Mouse (Mus musculus) ES-CJ7 (cell line): ENCODE data around the gene 1700088E04Rik.

ENCODE experiments used
- DNase-seq: peaks from one replicate; pipeline ENCODE4 v3.0.0; 2011; ENCODE audit warnings: low read depth, low spot score

1700088E04Rik gene

DNA sequence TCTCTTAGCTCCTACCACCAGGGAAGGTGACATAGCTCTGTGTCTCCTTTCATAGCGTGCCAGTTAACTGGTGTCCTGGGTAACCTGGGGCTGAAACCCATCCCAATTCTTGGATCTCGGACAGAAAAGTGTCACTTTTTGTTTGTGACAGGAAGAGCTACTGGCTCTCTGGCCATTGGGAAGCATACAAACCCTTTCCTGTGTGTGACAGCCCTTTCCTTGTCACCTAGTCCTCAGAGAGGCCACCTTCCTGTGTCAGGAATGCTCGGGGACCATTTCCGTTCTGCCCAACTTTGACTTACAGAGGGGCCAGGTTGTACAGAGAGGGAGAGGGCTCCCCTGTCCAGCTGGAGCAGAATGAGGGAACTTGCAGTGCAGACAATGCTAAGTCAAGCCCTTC, 41.6 kb downstream of the 1700088E04Rik start:
- no peak for DNase-seq

DNA sequence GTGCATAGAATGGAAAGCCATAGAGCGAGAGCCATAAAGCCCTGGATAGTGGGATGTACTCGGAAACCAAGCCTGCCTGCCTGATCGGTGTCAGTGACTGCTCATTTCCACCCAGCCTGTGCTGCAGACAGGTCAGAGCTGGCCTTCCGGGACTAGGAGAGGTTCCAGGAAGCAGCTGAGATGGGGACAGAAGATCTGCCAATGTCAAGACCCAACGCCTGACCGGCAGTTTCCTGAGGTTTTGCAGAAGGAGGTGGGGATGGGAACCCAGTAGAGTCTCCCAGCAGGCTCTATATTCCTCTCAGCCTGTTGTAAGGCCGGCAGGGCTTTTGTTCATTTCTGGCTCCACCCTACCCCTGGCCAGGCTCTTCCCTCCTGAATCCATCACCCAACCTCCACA, 42.2 kb downstream of the 1700088E04Rik start:
- DNase-seq: no peak

DNA sequence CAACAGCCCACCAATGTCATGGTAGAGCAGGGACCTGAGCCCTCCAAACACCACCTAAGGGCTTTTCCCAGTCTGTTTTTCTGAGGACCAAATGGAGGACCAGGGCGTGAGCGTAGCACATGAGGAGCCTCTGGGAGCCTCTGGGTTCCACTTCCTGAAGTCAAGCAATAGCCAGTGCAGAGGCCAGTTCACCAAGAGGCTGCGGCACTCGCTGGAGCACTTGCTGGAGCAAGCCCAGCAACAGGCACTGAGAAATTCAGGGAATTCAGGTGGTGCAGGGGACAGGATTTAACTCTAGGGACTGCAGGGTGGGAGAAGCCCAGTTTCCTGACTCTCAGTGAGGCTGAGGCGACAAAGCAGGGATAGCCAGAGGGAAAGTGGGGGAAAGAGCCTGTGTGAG, 42.8 kb downstream of the 1700088E04Rik start:
- DNase-seq: no peak

GRCm38 (mm10) chr15:79097611-79098025, 43.4 kb downstream of the 1700088E04Rik start:
- DNase-seq: no peak

- no peak for DNase-seq
Observed at GRCm38 (mm10) chr15:79097135-79097534, 43.9 kb downstream of the 1700088E04Rik start.

- DNase-seq: no peak
Observed at GRCm38 (mm10) chr15:79096556-79096955, 44.5 kb downstream of the 1700088E04Rik start.

DNA sequence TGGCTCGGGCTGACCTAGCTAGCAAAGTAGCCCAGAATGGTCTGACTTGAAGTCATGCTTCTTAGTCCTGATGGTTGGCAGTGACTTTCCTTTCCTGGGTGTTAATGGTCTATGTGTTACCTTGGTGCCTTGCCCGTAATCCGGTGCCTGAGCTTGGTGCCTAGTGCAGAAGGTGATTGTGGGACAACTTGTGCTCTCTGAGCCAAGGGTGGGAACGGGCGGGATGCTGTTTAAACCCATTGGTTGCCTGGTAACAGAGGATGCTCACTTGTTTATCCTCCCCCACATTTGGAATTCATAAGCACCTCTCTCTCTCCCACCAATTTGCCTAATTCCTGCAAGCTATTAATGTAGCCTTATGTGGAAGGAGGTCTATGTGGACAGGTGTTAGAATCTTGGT, 45.6 kb downstream of the 1700088E04Rik start:
- no peak for DNase-seq

DNA sequence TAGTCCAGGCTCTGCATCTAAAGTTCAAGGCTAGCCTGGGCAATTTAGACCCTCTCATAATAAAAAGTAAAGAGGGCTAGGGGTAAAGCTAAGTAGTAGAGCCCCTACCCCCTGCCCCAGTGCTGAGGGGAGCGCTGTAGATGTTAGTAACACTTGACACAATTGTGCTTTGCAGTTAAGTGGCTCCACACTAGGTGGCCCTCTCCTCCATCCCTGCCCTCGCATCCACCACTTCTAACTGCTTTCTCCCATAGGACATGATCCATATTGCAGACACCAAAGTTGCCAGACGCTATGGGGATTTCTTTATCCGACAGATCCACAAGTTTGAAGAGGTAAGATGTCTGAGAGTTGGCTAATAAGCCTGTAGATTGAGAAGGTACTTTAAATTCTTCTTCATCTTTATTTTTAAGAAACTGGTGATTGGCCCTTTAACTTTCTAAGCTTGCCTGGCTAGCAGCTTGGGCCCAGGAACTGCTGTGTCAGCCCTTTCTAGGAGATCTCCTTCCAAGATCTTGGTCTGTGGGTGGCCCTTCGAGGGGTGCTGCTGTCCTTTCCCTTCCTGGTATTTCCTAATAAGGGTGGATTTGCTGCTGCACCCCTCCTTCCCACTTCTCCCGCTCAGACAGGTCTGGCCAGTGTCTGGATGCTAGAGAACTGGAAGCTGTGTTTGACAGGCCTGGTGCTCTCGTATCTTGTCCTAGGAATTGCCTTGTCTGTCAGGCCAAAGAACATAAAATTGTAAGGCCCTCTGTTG, 47.8 kb downstream of the 1700088E04Rik start:
- DNase-seq: no peak

- DNase-seq: no peak
Observed at GRCm38 (mm10) chr15:79092284-79092683, 48.8 kb downstream of the 1700088E04Rik start.

GRCm38 (mm10) chr15:79079567-79079966, 61.5 kb downstream of the 1700088E04Rik start:
- DNase-seq: no peak
